Mouse (Mus musculus): ENCODE measurements around the gene Nuf2. TPM values are rescaled to one million over a fixed set of nuclear protein-coding genes. Genes with fewer than 3 reads are reported as not detected.
A peak's percentile ranks its signal among the peaks of the same experiment; 100 is the strongest.

Gene Nuf2
- 64.7 and 67.0 TPM in 2 replicates for polyA plus RNA-seq (2015; fragmentation: Nextera tagmentation; extraction: Ambion mirVana)

- Histone ChIP-seq H3K4me2 (ENCODE audit: low read depth, low read length) (peak within 1 kb of the TSS; percentile 67), H3K27ac (ENCODE audit: low read length) (peak within 1 kb of the TSS; percentile 76), H3K27me3 (ENCODE audit: control insufficient read depth, insufficient read depth, low read depth, low read length) (no peaks in the 10 kb centered on the region), H3K4me3 (ENCODE audit: low read length) (peak within 1 kb of the TSS; percentile 83), H3K9me3 (ENCODE audit: control insufficient read depth, low read length) (no peaks in the 10 kb centered on the region), H3K9ac (ENCODE audit: low read length) (peak within 1 kb of the TSS; percentile 78), H3K36me3 (ENCODE audit: control insufficient read depth, insufficient read depth, low read length) (peaks cover 10% of the 10 kb centered on the region), H3K4me1 (replicated peaks; ENCODE audit: control insufficient read depth, insufficient read depth, low read length) (peaks cover 8% of the 10 kb centered on the region)
- ATAC-seq (ENCODE audit: low read depth), result peak; percentile 96
- under 1% methylated on average over 39 of the region's 39 CpGs for WGBS
Observed at GRCm38 (mm10) chr1:169530876-169531701, at the start of gene Nuf2. Nuf2 (minus strand) TSS chr1:169531464.

DNA sequence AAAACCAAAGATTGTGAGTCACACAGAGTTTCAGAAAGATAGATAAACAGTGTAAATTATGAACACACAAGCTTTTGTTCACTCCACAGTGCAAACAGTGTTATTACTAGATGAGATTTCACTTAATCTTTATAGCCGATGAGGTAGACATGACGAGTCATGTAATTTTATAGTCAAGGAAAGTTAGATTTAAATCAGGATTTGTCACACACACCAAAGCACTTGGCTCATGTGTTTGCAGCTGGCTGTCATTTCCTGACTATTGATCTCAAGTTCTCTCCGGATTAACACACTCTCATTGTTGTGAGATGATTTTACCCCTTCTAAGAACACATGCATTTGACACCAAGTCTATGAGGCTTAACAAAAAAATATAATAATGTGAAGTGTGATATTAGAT is 48.3 kb upstream of the Nuf2 start:
- no peak overlapping the region for H3K9ac ChIP-seq (ENCODE audit: low read length)
- ATAC-seq (ENCODE audit: low read depth), result no peak

GRCm38 (mm10) chr1:169574136-169574535 is 42.9 kb upstream of the Nuf2 start:
- no peaks in the 10 kb centered on the region for H3K27me3 ChIP-seq (ENCODE audit: control insufficient read depth, insufficient read depth, low read depth, low read length)
- H3K9me3 ChIP-seq (ENCODE audit: control insufficient read depth, low read length), result no peaks in the 10 kb centered on the region
- no peak overlapping the region for H3K4me3 ChIP-seq (ENCODE audit: low read length)
- H3K4me2 ChIP-seq (ENCODE audit: low read depth, low read length), result no peak overlapping the region
- no peak for ATAC-seq (ENCODE audit: low read depth)
- H3K36me3 ChIP-seq (ENCODE audit: control insufficient read depth, insufficient read depth, low read length), result no peaks in the 10 kb centered on the region
- H3K4me1 ChIP-seq (replicated peaks; ENCODE audit: control insufficient read depth, insufficient read depth, low read length), result no peaks in the 10 kb centered on the region
- H3K27ac ChIP-seq (ENCODE audit: low read length), result no peak overlapping the region
- H3K9ac ChIP-seq (ENCODE audit: low read length), result no peak overlapping the region

More for the DNA sequence above, 48.3 kb upstream of the Nuf2 start:
- no peaks in the 10 kb centered on the region for H3K36me3 ChIP-seq (ENCODE audit: control insufficient read depth, insufficient read depth, low read length)
- 59% methylated on average over 3 of the region's 3 CpGs for WGBS
- H3K4me1 ChIP-seq (replicated peaks; ENCODE audit: control insufficient read depth, insufficient read depth, low read length), result no peaks in the 10 kb centered on the region
- no peaks in the 10 kb centered on the region for H3K27me3 ChIP-seq (ENCODE audit: control insufficient read depth, insufficient read depth, low read depth, low read length)
- no peaks in the 10 kb centered on the region for H3K9me3 ChIP-seq (ENCODE audit: control insufficient read depth, low read length)
- H3K27ac ChIP-seq (ENCODE audit: low read length), result no peak overlapping the region
- no peak overlapping the region for H3K4me3 ChIP-seq (ENCODE audit: low read length)
- H3K4me2 ChIP-seq (ENCODE audit: low read depth, low read length), result no peak overlapping the region

- H3K9me3 ChIP-seq (ENCODE audit: control insufficient read depth, low read length), result no peaks in the 10 kb centered on the region
- H3K4me3 ChIP-seq (ENCODE audit: low read length), result no peak overlapping the region
- no peaks in the 10 kb centered on the region for H3K4me1 ChIP-seq (replicated peaks; ENCODE audit: control insufficient read depth, insufficient read depth, low read length)
- no peak for ATAC-seq (ENCODE audit: low read depth)
- no peak overlapping the region for H3K4me2 ChIP-seq (ENCODE audit: low read depth, low read length)
- H3K36me3 ChIP-seq (ENCODE audit: control insufficient read depth, insufficient read depth, low read length), result no peaks in the 10 kb centered on the region
- no peak overlapping the region for H3K27ac ChIP-seq (ENCODE audit: low read length)
- H3K27me3 ChIP-seq (ENCODE audit: control insufficient read depth, insufficient read depth, low read depth, low read length), result no peaks in the 10 kb centered on the region
- WGBS, result 63% methylated on average over 2 of the region's 2 CpGs
- H3K9ac ChIP-seq (ENCODE audit: low read length), result no peak overlapping the region
Observed at GRCm38 (mm10) chr1:169555621-169556020, 24.4 kb upstream of the Nuf2 start.

GRCm38 (mm10) chr1:169555019-169555418 is 23.8 kb upstream of the Nuf2 start:
- Histone ChIP-seq H3K27ac (ENCODE audit: low read length) (no peak overlapping the region), H3K36me3 (ENCODE audit: control insufficient read depth, insufficient read depth, low read length) (no peaks in the 10 kb centered on the region)
- no peak for ATAC-seq (ENCODE audit: low read depth)

GRCm38 (mm10) chr1:169553446-169553845 is 22.2 kb upstream of the Nuf2 start:
- H3K36me3 ChIP-seq (ENCODE audit: control insufficient read depth, insufficient read depth, low read length), result no peaks in the 10 kb centered on the region
- no peaks in the 10 kb centered on the region for H3K9me3 ChIP-seq (ENCODE audit: control insufficient read depth, low read length)
- no peak overlapping the region for H3K27ac ChIP-seq (ENCODE audit: low read length)
- no peak overlapping the region for H3K4me3 ChIP-seq (ENCODE audit: low read length)
- no peaks in the 10 kb centered on the region for H3K4me1 ChIP-seq (replicated peaks; ENCODE audit: control insufficient read depth, insufficient read depth, low read length)
- no peak overlapping the region for H3K4me2 ChIP-seq (ENCODE audit: low read depth, low read length)
- no peak overlapping the region for H3K9ac ChIP-seq (ENCODE audit: low read length)
- ATAC-seq (ENCODE audit: low read depth), result no peak
- 65% methylated on average over 7 of the region's 7 CpGs for WGBS
- H3K27me3 ChIP-seq (ENCODE audit: control insufficient read depth, insufficient read depth, low read depth, low read length), result no peaks in the 10 kb centered on the region

More at GRCm38 (mm10) chr1:169555019-169555418, 23.8 kb upstream of the Nuf2 start:
- 81% methylated on average over 4 of the region's 4 CpGs for WGBS
- no peak overlapping the region for H3K4me3 ChIP-seq (ENCODE audit: low read length)
- no peaks in the 10 kb centered on the region for H3K4me1 ChIP-seq (replicated peaks; ENCODE audit: control insufficient read depth, insufficient read depth, low read length)
- no peaks in the 10 kb centered on the region for H3K27me3 ChIP-seq (ENCODE audit: control insufficient read depth, insufficient read depth, low read depth, low read length)
- no peak overlapping the region for H3K9ac ChIP-seq (ENCODE audit: low read length)
- H3K4me2 ChIP-seq (ENCODE audit: low read depth, low read length), result no peak overlapping the region
- H3K9me3 ChIP-seq (ENCODE audit: control insufficient read depth, low read length), result no peaks in the 10 kb centered on the region

GRCm38 (mm10) chr1:169540415-169540814 is 9.2 kb upstream of the Nuf2 start:
- no peak overlapping the region for H3K27ac ChIP-seq (ENCODE audit: low read length)
- no peaks in the 10 kb centered on the region for H3K9me3 ChIP-seq (ENCODE audit: control insufficient read depth, low read length)
- no peaks in the 10 kb centered on the region for H3K27me3 ChIP-seq (ENCODE audit: control insufficient read depth, insufficient read depth, low read depth, low read length)
- ATAC-seq (ENCODE audit: low read depth), result no peak
- H3K4me1 ChIP-seq (replicated peaks; ENCODE audit: control insufficient read depth, insufficient read depth, low read length), result no peaks in the 10 kb centered on the region
- H3K4me2 ChIP-seq (ENCODE audit: low read depth, low read length), result no peak overlapping the region
- H3K9ac ChIP-seq (ENCODE audit: low read length), result no peak overlapping the region
- H3K36me3 ChIP-seq (ENCODE audit: control insufficient read depth, insufficient read depth, low read length), result no peaks in the 10 kb centered on the region
- H3K4me3 ChIP-seq (ENCODE audit: low read length), result no peak overlapping the region
- 52% methylated on average over 6 of the region's 6 CpGs for WGBS

- H3K27me3 ChIP-seq (ENCODE audit: control insufficient read depth, insufficient read depth, low read depth, low read length), result no peaks in the 10 kb centered on the region
- H3K27ac ChIP-seq (ENCODE audit: low read length), result peak overlapping the region; percentile 76
- H3K9me3 ChIP-seq (ENCODE audit: control insufficient read depth, low read length), result no peaks in the 10 kb centered on the region
- 7% methylated on average over 11 of the region's 11 CpGs for WGBS
- peaks cover 10% of the 10 kb centered on the region for H3K36me3 ChIP-seq (ENCODE audit: control insufficient read depth, insufficient read depth, low read length)
- peaks cover 8% of the 10 kb centered on the region for H3K4me1 ChIP-seq (replicated peaks; ENCODE audit: control insufficient read depth, insufficient read depth, low read length)
- peak; percentile 39; the same call in 1 of the 2 replicates for ATAC-seq (ENCODE audit: low read depth)
- H3K9ac ChIP-seq (ENCODE audit: low read length), result peak overlapping the region; percentile 66
- H3K4me3 ChIP-seq (ENCODE audit: low read length), result peak overlapping the region; percentile 83
- H3K4me2 ChIP-seq (ENCODE audit: low read depth, low read length), result peak overlapping the region; percentile 67
Observed at GRCm38 (mm10) chr1:169531702-169532535, 655 bp upstream of the Nuf2 start.

DNA sequence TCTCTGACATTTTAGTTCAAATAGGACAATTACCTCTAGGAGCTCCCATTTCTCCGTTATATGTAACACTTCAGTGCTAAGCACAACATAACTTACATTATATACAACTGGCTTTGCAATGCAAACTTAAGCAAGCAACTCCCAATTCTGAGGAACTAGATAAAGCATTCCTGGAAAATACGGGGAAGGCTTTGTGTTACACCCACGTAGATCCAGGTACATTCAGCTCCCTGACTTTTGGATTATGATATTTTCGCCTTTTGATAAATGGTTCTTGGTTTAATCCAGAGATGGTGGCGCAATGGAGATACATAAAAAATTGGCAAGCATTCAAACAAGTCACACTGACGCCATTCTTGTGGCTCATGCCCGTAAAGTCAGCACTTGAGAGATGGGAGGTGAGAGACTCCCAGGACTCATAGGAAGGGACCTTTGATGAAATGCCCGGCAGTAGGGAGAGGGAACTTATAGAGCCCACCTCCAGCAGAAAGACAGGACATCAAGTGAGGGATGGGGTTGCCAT is 1.2 kb downstream of the Nuf2 start:
- Histone ChIP-seq H3K27ac (ENCODE audit: low read length) (no peak overlapping the region), H3K9ac (ENCODE audit: low read length) (peak overlapping the region; percentile 78), H3K4me1 (replicated peaks; ENCODE audit: control insufficient read depth, insufficient read depth, low read length) (peaks cover 8% of the 10 kb centered on the region), H3K9me3 (ENCODE audit: control insufficient read depth, low read length) (no peaks in the 10 kb centered on the region), H3K4me2 (ENCODE audit: low read depth, low read length) (peak overlapping the region; percentile 67), H3K36me3 (ENCODE audit: control insufficient read depth, insufficient read depth, low read length) (peaks cover 11% of the 10 kb centered on the region), H3K4me3 (ENCODE audit: low read length) (peak overlapping the region; percentile 83), H3K27me3 (ENCODE audit: control insufficient read depth, insufficient read depth, low read depth, low read length) (no peaks in the 10 kb centered on the region)
- 54% methylated on average over 8 of the region's 8 CpGs for WGBS
- no peak for ATAC-seq (ENCODE audit: low read depth)

Measured in lung, embryonic 16.5 days (tissue).